Mouse (Mus musculus): Measurements from ENCODE around the gene Padi3. TPM values are rescaled to one million over a fixed set of nuclear protein-coding genes. Genes with fewer than 3 reads are reported as not detected.

Padi3 gene
- total RNA-seq (2021): under 1 TPM; 0.15 to 0.18 TPM
- long read RNA-seq, experiment 1, partial matches to known transcripts: 2 of 4 reads
- long read RNA-seq, experiment 1, other reads (novel, unspliced or antisense): 0 of 4 reads
- long read RNA-seq, experiment 2, partial matches to known transcripts: 0 of 1 reads
- long read RNA-seq, experiment 2, other reads (novel, unspliced or antisense): 1 of 1 reads

- DNase-seq (ENCODE audit: low spot score in 2 of 2): no peak
These were observed at the start of gene Padi3 for GRCm38 (mm10) chr4:140810458-140811260. Gene Padi3, minus strand, starts transcription at chr4:140810648.

GRCm38 (mm10) chr4:140859291-140859690 lies 48.8 kb upstream of the Padi3 start:
- no peak for DNase-seq (ENCODE audit: low spot score in 2 of 2)

GRCm38 (mm10) chr4:140857813-140858212 lies 47.4 kb upstream of the Padi3 start:
- DNase-seq (ENCODE audit: low spot score in 2 of 2): no peak

- DNase-seq (ENCODE audit: low spot score in 2 of 2): no peak
These were observed 46.6 kb upstream of the Padi3 start for GRCm38 (mm10) chr4:140857041-140857440.

- DNase-seq (ENCODE audit: low spot score in 2 of 2): no peak
These were observed 44.7 kb upstream of the Padi3 start for GRCm38 (mm10) chr4:140855151-140855550.

GRCm38 (mm10) chr4:140854455-140854864 lies 44.0 kb upstream of the Padi3 start:
- DNase-seq (ENCODE audit: low spot score in 2 of 2): no peak

GRCm38 (mm10) chr4:140853626-140854025 lies 43.2 kb upstream of the Padi3 start:
- no peak for DNase-seq (ENCODE audit: low spot score in 2 of 2)

- DNase-seq (ENCODE audit: low spot score in 2 of 2): no peak
These were observed 38.9 kb upstream of the Padi3 start for GRCm38 (mm10) chr4:140849310-140849709.

- no peak for DNase-seq (ENCODE audit: low spot score in 2 of 2)
These were observed 35.2 kb upstream of the Padi3 start, which contains the start of gene Padi1 for GRCm38 (mm10) chr4:140845666-140846065. Gene Padi1, minus strand, starts transcription at chr4:140845778.

GRCm38 (mm10) chr4:140844991-140845390 lies 34.5 kb upstream of the Padi3 start:
- DNase-seq (ENCODE audit: low spot score in 2 of 2): no peak

GRCm38 (mm10) chr4:140843670-140844280 lies 33.3 kb upstream of the Padi3 start:
- DNase-seq (ENCODE audit: low spot score in 2 of 2): no peak

GRCm38 (mm10) chr4:140842909-140843308 lies 32.5 kb upstream of the Padi3 start:
- DNase-seq (ENCODE audit: low spot score in 2 of 2): no peak

- no peak for DNase-seq (ENCODE audit: low spot score in 2 of 2)
These were observed 27.4 kb upstream of the Padi3 start for GRCm38 (mm10) chr4:140837879-140838278.

GRCm38 (mm10) chr4:140836208-140836866 lies 25.9 kb upstream of the Padi3 start:
- DNase-seq (ENCODE audit: low spot score in 2 of 2): no peak

GRCm38 (mm10) chr4:140835682-140836081 lies 25.2 kb upstream of the Padi3 start:
- no peak for DNase-seq (ENCODE audit: low spot score in 2 of 2)

- no peak for DNase-seq (ENCODE audit: low spot score in 2 of 2)
These were observed 24.0 kb upstream of the Padi3 start for GRCm38 (mm10) chr4:140834327-140834934.

- no peak for DNase-seq (ENCODE audit: low spot score in 2 of 2)
These were observed 22.4 kb upstream of the Padi3 start for GRCm38 (mm10) chr4:140832821-140833220.

GRCm38 (mm10) chr4:140831808-140832207 lies 21.4 kb upstream of the Padi3 start:
- no peak for DNase-seq (ENCODE audit: low spot score in 2 of 2)

- no peak for DNase-seq (ENCODE audit: low spot score in 2 of 2)
These were observed 16.8 kb upstream of the Padi3 start for GRCm38 (mm10) chr4:140827237-140827636.

GRCm38 (mm10) chr4:140825942-140826341 lies 15.5 kb upstream of the Padi3 start:
- DNase-seq (ENCODE audit: low spot score in 2 of 2): no peak

GRCm38 (mm10) chr4:140821988-140822387 lies 11.5 kb upstream of the Padi3 start:
- peak in 1 of 2 experiments; percentile 51 for DNase-seq (ENCODE audit: low spot score in 2 of 2)

Data from gastrocnemius, postnatal 4 days (tissue).